Mouse (Mus musculus) MEL (cell line): ENCODE data around the gene Cntn3.

Source experiments
- BHLHE40 ChIP-seq: IDR thresholded peaks from 2 replicates; pipeline ENCODE4 v1.6.1; 2012; ENCODE audit warnings: low read depth, mild to moderate bottlenecking, inconsistent platforms, low read length, improper control_type of control experiment, borderline replicate concordance
- CTCF ChIP-seq, 3 experiments: IDR thresholded peaks in 2 of 3; conservative IDR thresholded peaks in 1 of 3; 2 replicates each; pipeline ENCODE4 v1.5.1; 2011 to 2012; ENCODE audit warnings: low read length in 3 of 3, low read depth in 2 of 3, mild to moderate bottlenecking in 2 of 3, improper control_type of control experiment in 1 of 3, inconsistent platforms in 1 of 3, mixed read lengths in 1 of 3, moderate library complexity in 1 of 3; ENCODE audit not compliant: control insufficient read depth in 1 of 3, insufficient read depth in 1 of 3, poor library complexity in 1 of 3, severe bottlenecking in 1 of 3
- EP300 ChIP-seq, 2 experiments: IDR thresholded peaks; 2 replicates each; pipeline ENCODE4 v1.6.1; 2011; ENCODE audit warnings: improper control_type of control experiment in 2 of 2, low read length in 2 of 2, low read depth in 1 of 2, mild to moderate bottlenecking in 1 of 2
- MAZ ChIP-seq: IDR thresholded peaks from 2 replicates; pipeline ENCODE4 v1.6.1; 2012; ENCODE audit warnings: low read depth, mild to moderate bottlenecking, inconsistent platforms, low read length, improper control_type of control experiment
- MEF2A ChIP-seq: IDR thresholded peaks from 2 replicates; pipeline ENCODE4 v1.6.1; 2014; ENCODE audit warnings: low read depth, mild to moderate bottlenecking, inconsistent platforms, low read length, improper control_type of control experiment; ENCODE audit not compliant: poor library complexity, insufficient replicate concordance, severe bottlenecking; ENCODE audit errors: extremely low read depth
- MXI1 ChIP-seq: IDR thresholded peaks from 2 replicates; pipeline ENCODE4 v1.6.1; 2011; ENCODE audit warnings: mild to moderate bottlenecking, low read depth, low read length, improper control_type of control experiment
- MYC ChIP-seq: IDR thresholded peaks from 2 replicates; pipeline ENCODE4 v1.6.1; 2011; ENCODE audit warnings: low read depth, mild to moderate bottlenecking, low read length, improper control_type of control experiment, moderate library complexity
- NRF1 ChIP-seq: IDR thresholded peaks from 2 replicates; pipeline ENCODE4 v1.6.1; 2014; ENCODE audit warnings: low read depth, mild to moderate bottlenecking, inconsistent platforms, low read length, improper control_type of control experiment, moderate library complexity; ENCODE audit not compliant: poor library complexity, insufficient read depth, severe bottlenecking
- POLR2A ChIP-seq, 2 experiments: IDR thresholded peaks; 2 replicates each; pipeline ENCODE4 v1.6.1; 2011 to 2012; ENCODE audit warnings: low read length in 2 of 2, mild to moderate bottlenecking in 2 of 2, control low read depth in 1 of 2, improper control_type of control experiment in 1 of 2, low read depth in 1 of 2, moderate library complexity in 1 of 2; ENCODE audit not compliant: control insufficient read depth in 1 of 2, insufficient read depth in 1 of 2, poor library complexity in 1 of 2
- TCF12 ChIP-seq: IDR thresholded peaks from 2 replicates; pipeline ENCODE4 v1.6.1; 2014; ENCODE audit warnings: low read depth, mild to moderate bottlenecking, inconsistent platforms, low read length, improper control_type of control experiment, moderate library complexity

DNA sequence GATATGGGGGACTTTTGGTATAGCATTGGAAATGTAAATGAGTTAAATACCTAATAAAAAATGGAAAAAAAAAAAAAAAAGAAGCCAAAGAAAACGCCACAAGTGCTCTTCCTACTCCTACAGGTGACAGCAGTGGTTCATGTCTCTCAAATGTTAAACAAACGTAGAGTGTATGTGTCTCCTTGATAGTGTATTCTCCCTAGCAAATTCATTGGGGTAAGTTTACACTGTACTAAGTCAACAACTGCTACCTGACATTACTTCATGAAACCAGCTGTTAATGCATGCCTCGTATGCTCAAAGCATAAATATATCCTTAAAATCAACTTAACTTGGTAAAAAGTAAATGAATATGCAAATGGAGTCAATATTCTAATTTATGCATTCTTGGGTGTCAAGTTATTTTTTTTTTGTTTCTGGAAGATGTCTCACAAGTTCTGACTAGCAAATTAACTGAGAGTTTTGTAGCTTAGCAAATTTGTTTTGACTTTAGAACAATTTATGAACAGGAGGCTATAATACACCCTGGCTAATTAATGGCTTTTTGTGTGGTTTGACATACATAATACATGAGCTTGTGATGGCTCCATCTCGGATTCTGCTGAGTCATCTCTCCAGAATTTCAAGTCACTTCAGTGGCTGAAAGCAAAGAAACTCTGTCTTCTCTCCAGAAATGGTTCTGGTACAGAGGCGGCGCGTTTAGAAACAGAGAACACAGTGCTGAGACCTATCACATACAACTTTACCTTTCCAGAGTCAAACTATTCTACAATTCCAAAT is 31.1 kb downstream of the Cntn3 start:
- TF ChIP-seq EP300 (IDR thresholded peaks at IDR 0.05; ENCODE audit: low read depth in 1 of 2, low read length in 2 of 2) (no peak), MXI1 (no peak), BHLHE40 (no peak), MYC (no peak), NRF1 (no peak), TCF12 (no peak), POLR2A (IDR thresholded peaks at IDR 0.05; ENCODE audit: control insufficient read depth in 1 of 2, insufficient read depth in 1 of 2, low read depth in 1 of 2, low read length in 2 of 2, poor library complexity in 1 of 2) (no peak), CTCF (IDR thresholded peaks at IDR 0.05 in 2 of 3, conservative IDR thresholded peaks at IDR 0.05 in 1 of 3; ENCODE audit: control insufficient read depth in 1 of 3, insufficient read depth in 1 of 3, low read depth in 2 of 3, low read length in 3 of 3, poor library complexity in 1 of 3, severe bottlenecking in 1 of 3) (no peak), MAZ (no peak), MEF2A (no peak)
